Mouse (Mus musculus) T-helper 17 cell (primary cell): ENCODE measurements at regions not wholly inside any gene's neighbourhood (a gene's known extent, or its start where the extent isn't known, plus 50 kb on each side); places are given as distances from the start of the nearest gene placed in this dataset.

Experiments
- in situ Hi-C, 2 experiments: fragments of 300-600 bp; cut with MboI, MseI; formaldehyde crosslinking; loops; 1 replicate in 1 of 2; 2 replicates in 1 of 2; pipeline ENCODE4 v1.15.1; 2025; ENCODE audit warnings: high pct_unique_total_duplicates in 2 of 2

DNA sequence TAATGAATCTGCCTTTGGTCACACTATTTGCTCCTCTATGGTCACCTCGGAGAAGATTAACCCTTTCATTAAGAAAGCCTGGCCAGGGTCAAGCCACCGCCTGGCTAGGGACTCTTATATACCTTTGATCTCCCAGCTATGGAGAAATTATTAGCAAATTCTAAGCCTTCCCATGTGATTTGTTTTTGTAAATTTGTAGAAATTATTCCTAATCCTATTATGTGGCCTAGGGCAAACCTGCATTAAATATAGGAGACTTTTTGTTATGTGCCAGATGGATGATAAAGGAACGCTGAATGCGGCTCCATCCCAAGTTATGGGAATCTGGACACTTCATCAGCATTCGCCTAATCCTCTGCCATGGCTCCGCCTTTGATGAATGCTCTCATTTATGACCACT is 70.4 kb upstream of the Tmco5 start:
- in situ Hi-C loops = no loop called here

DNA sequence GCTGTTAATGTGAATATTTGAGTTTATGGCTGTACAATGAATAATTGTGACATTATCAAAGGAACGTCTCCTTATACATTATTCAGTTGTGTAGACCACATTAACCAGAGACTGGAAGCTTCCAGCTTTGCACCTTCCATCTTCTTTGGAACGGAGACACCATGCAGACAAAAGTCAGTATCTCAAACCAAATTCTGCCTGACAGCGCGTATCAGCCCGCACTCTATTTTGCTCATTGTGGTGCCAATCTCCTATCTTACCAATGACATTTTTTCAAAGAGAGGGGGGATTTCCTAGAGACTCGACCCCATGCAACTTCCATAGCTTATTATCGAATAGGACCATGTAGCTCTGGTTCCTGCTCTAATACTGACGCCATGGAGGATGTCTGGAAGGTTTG is 69.9 kb upstream of the Tmco5 start:
- in situ Hi-C loops = no loop called here

DNA sequence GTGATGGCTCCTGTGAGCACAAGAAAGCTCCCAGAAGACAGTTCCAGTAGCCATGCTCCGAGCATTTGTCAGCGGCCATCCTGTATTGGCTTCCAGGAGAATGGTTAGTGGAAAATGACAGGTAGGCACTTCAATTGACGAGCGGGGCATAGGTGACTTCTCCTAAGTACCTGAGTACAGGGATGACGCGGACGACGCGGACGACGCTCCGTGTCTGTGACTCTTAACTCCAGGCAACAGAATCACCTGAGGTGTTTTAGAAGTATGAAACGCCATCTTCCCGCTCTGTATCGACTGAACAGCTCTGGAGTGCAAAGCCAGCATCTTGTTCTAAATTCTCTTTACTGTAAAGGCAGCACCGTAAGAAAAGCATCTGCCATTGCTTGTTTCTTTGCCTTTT is 68.4 kb upstream of the Tmco5 start:
- in situ Hi-C loops = no loop called here

DNA sequence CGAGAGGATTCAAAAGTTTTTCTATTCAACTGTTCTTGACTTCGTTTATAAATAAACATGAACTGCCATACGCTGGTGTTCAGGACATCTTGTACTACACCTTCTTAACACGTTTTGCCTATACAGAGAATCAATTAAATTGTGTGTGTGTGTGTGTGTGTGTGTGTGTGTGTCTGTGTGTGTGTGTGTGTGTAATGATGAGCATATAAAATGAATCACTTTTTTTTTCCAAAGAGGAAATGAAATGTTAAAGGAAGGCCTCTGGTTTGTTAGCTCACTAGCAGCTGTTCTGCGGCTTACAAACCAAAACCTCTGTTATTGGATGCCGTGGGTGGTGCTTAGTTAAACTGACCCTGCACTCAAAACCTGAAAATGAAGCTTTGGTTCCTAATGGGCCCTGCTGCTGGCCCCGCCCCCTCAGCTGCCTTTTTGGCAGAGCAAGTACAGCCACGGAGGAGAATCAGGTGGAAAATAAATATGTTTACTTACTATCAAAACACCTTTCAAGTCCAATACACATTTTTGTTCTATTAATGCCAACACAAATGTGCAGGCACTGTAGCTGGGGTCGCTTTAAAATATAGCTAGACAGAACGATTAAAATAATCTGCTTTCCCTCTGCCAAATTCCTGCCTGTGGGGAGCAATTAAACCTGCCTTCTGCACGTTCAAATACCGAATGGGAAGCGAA is 65.5 kb upstream of the Tmco5 start:
- in situ Hi-C loops = no loop called here

DNA sequence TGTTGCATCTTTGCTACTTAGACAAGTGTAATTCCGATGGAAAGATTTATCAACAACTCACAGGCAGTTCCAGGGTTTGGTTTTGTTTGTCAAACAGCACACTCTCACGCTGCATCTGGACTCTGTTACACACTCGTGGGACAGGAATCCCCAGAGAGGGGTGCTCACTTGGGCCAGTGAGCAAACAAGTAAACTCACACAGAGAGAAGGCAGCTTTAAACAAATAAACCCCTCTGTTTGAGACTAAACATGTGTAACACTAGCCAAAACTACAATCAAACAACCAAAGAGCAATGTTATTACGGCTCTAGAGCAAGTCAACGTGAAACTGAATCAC is 65.0 kb upstream of the Tmco5 start:
- in situ Hi-C loops = no loop called here

DNA sequence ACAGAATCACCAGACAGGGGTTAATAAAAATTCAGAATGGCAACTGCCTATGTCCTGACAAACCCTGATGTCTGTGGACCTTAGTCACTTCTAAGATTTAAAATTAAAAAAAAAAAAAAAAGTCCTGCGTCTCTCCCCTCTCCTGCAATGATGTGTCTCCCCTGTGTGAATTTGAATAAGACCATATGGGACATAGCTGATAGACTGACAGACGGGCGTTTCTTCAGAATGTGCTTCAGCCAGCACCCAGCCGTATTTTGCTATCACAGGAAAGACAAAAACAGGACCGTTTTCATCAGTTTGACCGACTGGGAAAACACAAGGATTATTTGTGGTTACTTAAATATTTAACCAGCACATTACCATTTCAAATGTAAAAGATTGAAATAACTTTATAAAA is 61.4 kb upstream of the Tmco5 start:
- in situ Hi-C loops = no loop called here

DNA sequence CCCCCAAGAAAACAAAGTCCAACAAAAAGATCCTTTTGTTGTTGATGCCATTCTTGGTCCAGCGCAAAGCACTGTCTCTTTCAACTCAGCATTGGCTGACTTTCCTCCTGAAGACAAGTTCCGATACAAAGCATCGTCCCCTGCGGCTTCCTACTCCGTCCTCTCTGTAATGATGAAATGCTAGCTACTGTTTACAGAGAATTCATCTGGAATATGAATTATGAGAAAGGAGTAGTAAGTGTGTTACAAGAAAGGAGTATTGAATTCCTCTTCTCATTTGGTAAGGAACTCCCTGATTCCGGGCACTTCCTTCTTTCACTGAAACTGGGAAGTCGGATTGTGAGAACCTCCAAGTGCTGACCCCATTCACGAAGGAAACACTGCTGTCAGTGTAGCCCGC is 60.9 kb upstream of the Tmco5 start:
- in situ Hi-C loops = no loop called here

DNA sequence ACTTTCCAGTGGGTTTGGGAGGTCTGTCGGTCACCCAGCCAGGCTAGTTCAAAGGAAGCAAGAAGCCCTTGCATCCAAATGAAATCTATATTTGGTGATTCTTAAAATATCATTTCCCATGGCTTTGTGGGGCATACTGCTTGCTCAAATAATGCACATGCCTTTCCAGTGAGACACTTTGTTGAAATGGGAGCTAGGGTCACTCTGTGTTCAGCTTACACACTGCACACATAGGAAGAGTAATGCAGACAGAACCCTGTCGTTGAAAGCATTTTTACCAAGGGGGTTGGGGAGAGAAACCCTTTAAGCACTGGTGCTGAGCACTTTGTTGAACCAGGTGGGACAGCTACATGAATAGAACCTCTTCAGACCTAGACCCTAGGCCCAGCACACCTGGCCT is 59.9 kb upstream of the Tmco5 start:
- in situ Hi-C loops = no loop called here

DNA sequence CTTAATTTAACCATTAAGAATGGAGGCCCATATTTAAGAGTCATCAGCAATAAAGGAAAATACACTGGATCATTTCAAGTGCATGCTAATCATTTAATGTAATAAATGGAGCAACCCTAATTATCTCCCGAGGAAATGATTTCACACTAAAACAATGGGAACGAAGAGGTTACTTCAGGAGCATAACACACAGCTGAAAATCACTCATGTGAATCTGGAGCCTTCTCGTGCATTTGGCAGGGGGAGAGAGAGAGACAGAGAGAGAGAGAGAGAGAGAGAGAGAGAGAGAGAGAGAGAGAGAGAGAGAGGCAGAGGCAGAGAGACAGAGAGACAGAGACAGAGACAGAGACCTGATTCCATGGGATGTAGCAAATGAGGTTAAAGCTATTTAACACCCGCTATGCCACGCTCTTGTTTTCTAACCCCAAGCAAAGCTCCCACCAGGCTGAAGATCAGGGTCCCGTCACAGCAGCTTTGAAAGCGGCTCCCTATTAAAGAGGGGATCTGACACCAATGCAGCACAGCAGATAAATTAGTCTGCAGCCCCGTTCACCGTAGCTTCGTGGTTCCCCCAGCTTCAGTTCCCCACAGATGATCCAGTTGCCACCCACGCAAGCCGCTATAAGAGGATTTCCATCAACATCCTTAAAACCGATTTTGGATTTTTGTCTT is 59.3 kb upstream of the Tmco5 start:
- in situ Hi-C loops = no loop called here

DNA sequence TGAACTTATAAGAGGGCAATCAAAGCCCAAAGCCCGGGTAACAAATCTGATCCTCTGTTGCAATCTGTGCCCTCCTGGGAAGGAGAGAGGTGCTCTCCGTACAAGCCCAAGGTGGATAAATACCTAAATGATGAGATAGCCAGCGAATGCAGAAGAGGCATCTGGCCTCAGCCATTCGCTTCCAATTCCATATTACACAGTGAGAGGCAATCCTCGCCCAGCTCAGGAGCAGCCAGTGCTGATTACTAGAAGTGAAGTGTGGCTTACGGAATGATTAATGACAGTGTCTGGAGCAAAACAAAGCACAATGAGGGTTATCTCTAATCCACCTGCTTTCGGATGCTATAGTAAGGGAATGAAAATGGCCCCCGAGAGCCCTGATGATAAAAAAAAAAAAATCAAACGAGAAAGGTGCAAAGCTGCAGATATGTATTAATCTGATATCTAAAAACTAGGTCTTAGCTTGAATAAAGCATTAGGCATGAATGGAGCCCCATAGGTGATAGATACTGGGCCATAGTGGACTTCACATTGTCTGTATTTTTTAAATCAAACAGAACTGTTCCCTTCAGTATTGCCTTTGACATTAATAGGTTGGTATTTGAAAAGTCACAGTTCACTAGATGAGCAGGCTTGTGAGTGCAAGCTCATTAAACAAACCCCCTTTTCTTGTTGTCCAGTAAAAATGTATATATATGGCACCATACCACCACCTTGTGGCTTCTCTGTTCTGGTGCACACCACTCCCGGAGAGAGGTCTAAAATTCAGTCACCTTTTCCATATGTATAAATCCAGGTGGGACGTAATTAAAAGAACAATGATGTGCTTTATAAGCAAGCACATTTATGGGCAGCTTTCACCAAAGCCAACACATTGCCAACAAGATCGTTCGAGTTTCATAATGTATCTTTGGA is 57.4 kb upstream of the Tmco5 start:
- in situ Hi-C loops = no loop called here
